In the genomic region with DNA sequence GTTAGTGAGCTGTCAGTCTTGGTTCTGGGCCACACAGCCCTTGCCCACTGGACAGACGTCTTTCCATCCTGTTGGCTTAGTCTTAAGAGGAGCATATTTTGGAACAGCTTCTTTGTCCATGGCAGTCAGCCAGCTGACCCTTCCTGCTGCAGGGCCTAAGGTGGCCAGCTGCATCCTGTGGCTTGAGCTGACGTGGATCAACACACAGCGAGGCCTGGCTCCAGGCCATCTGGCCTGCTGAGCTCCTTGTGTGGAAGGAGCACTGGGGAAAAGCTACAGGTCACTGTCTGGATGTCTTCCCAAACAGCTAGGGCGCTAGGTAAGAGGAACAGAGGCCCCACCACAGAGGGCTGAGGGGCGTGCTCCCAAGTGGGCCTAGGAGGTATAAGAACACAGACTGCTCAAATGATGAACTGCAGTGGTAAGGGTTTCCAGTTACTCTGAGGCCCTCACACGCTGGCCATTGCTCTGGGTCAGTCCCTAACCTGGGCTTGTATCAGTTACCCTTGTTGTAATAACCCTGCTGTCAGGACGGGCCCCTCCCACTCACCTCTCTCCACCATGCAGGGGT, we compare ENCODE assay signal across 8 mouse cellular contexts.
A peak's percentile ranks its signal among the peaks of the same experiment; 100 is the strongest.
DNase-seq lines count a peak whose midpoint lies in the region; ATAC-seq and TF ChIP-seq lines count a peak whose summit lies in the region.

No protein-coding gene starts in this region.

- peak; percentile 30; the same call in 1 of the 2 replicates for ATAC-seq in neural tube, embryonic 14.5 days (ENCODE audit: low read depth)
- ATAC-seq in heart, embryonic 12.5 days (ENCODE audit: insufficient number of reproducible peaks, low FRiP score), result peak; percentile 86
- peak; percentile 91 for ATAC-seq in lung, postnatal 0 days
- peak; percentile 51; the same call in 1 of the 2 replicates for ATAC-seq in stomach, embryonic 15.5 days (ENCODE audit: insufficient read depth, low FRiP score, low read depth)

- H3K4me2 ChIP-seq in neural tube, embryonic 14.5 days (ENCODE audit: low read depth, low read length), result no peak overlapping the region
- no peak overlapping the region for H3K4me2 ChIP-seq in heart, embryonic 12.5 days
- no peak overlapping the region for H3K4me2 ChIP-seq in lung, postnatal 0 days (replicated peaks; ENCODE audit: low read depth, low read length)
- H3K4me2 ChIP-seq in stomach, embryonic 15.5 days, result no peak overlapping the region

- H3K9ac ChIP-seq in neural tube, embryonic 14.5 days (replicated peaks; ENCODE audit: low read depth, low read length), result no peak overlapping the region
- H3K9ac ChIP-seq in heart, embryonic 12.5 days, result no peak overlapping the region
- no peak overlapping the region for H3K9ac ChIP-seq in lung, postnatal 0 days (replicated peaks; ENCODE audit: low read depth)
- H3K9ac ChIP-seq in stomach, embryonic 15.5 days, result no peak overlapping the region

- no peaks in the 10 kb centered on the region for H3K9me3 ChIP-seq in neural tube, embryonic 14.5 days (ENCODE audit: control insufficient read depth, low read length)
- H3K9me3 ChIP-seq in heart, embryonic 12.5 days (replicated peaks), result no peaks in the 10 kb centered on the region
- no peaks in the 10 kb centered on the region for H3K9me3 ChIP-seq in lung, postnatal 0 days (ENCODE audit: low read length)
- no peaks in the 10 kb centered on the region for H3K9me3 ChIP-seq in stomach, embryonic 15.5 days

- no peak for TF ChIP-seq CTCF in lung, postnatal 0 days (IDR thresholded peaks at IDR 0.05)

- TF ChIP-seq EP300 in lung, postnatal 0 days (IDR thresholded peaks at IDR 0.05), result peak; percentile 95

- H3K4me1 ChIP-seq in neural tube, embryonic 14.5 days (ENCODE audit: control insufficient read depth, insufficient read depth, low read length), result 0 out of 2 replicates have a peak, but pooled peaks cover 3% of the 10 kb centered on the region
- peaks cover 13% of the 10 kb centered on the region for H3K4me1 ChIP-seq in heart, embryonic 12.5 days (replicated peaks)
- H3K4me1 ChIP-seq in lung, postnatal 0 days (ENCODE audit: insufficient read depth, low read depth, low read length), result peaks cover 4% of the 10 kb centered on the region; the same call in 1 of the 2 replicates
- H3K4me1 ChIP-seq in stomach, embryonic 15.5 days, result peaks cover 5% of the 10 kb centered on the region; the same call in 1 of the 2 replicates

- H3K27me3 ChIP-seq in neural tube, embryonic 14.5 days (ENCODE audit: control insufficient read depth, insufficient read depth, low read length), result no peaks in the 10 kb centered on the region
- no peaks in the 10 kb centered on the region; the same call in 1 of the 2 replicates for H3K27me3 ChIP-seq in heart, embryonic 12.5 days (replicated peaks)
- H3K27me3 ChIP-seq in lung, postnatal 0 days (replicated peaks; ENCODE audit: insufficient read depth, low read length), result no peaks in the 10 kb centered on the region
- no peaks in the 10 kb centered on the region for H3K27me3 ChIP-seq in stomach, embryonic 15.5 days (replicated peaks)

- H3K4me3 ChIP-seq in neural tube, embryonic 14.5 days (ENCODE audit: low read depth, low read length), result no peak overlapping the region
- no peak overlapping the region for H3K4me3 ChIP-seq in heart, embryonic 12.5 days
- H3K4me3 ChIP-seq in lung, postnatal 0 days (ENCODE audit: low read depth, low read length), result no peak overlapping the region
- no peak overlapping the region for H3K4me3 ChIP-seq in stomach, embryonic 15.5 days (replicated peaks)

- DNase-seq in neural tube, embryonic 10.5 days (ENCODE audit: extremely low spot score, low spot score), result no peak
- peak; percentile 64 to 73 for DNase-seq in cerebellum, postnatal 14 days
- peak; percentile 87 for DNase-seq in kidney, adult 9 months
- DNase-seq in lung, postnatal 0 days (ENCODE audit: low spot score), result peak; percentile 75
- no peak for DNase-seq in T-cell, adult 2 months (ENCODE audit: low spot score)

- WGBS in neural tube, embryonic 14.5 days, result 48% methylated on average over 7 of the region's 7 CpGs
- 50% methylated on average over 7 of the region's 7 CpGs for WGBS in heart, embryonic 12.5 days
- WGBS in lung, postnatal 0 days, result 26% methylated on average over 7 of the region's 7 CpGs
- WGBS in stomach, embryonic 15.5 days, result 39% methylated on average over 7 of the region's 7 CpGs

- no peaks in the 10 kb centered on the region for H3K36me3 ChIP-seq in neural tube, embryonic 14.5 days (ENCODE audit: control insufficient read depth, insufficient read depth, low read length)
- H3K36me3 ChIP-seq in heart, embryonic 12.5 days, result no peaks in the 10 kb centered on the region
- no peaks in the 10 kb centered on the region for H3K36me3 ChIP-seq in lung, postnatal 0 days (ENCODE audit: insufficient read depth, low read length)
- H3K36me3 ChIP-seq in stomach, embryonic 15.5 days, result no peaks in the 10 kb centered on the region

- no peak overlapping the region for H3K27ac ChIP-seq in neural tube, embryonic 14.5 days (ENCODE audit: low read depth, low read length)
- peak overlapping the region; percentile 15; the same call in 1 of the 2 replicates for H3K27ac ChIP-seq in heart, embryonic 12.5 days (ENCODE audit: poor library complexity, severe bottlenecking)
- no peak overlapping the region for H3K27ac ChIP-seq in lung, postnatal 0 days (ENCODE audit: low read length)
- H3K27ac ChIP-seq in stomach, embryonic 15.5 days, result no peak overlapping the region

Comparison
In these comparisons a context has a peak if more than half of its experiments do, and no peak if none do; other contexts are left out.
1. ATAC-seq: peak in every context shown above with its lines; median percentile 91 in lung, postnatal 0 days; 86 in heart, embryonic 12.5 days; 51 in stomach, embryonic 15.5 days; 30 in neural tube, embryonic 14.5 days.
2. DNase-seq: peak in cerebellum, postnatal 14 days (2 of 2), kidney, adult 9 months (single experiment) and lung, postnatal 0 days (single experiment); none in neural tube, embryonic 10.5 days (single experiment) and T-cell, adult 2 months (single experiment).